Comparison of ENCODE assay signal across 26 mouse cellular contexts in genomic region chr2:49751544-49752210, GRCm38 (mm10). TPM values are rescaled to one million over a fixed set of nuclear protein-coding genes. Genes with fewer than 3 reads are reported as not detected.
DNase-seq lines count a peak whose midpoint lies in the region; ATAC-seq and TF ChIP-seq lines count a peak whose summit lies in the region.
"Had no signal": no experiment of that assay in that cellular context is flagged by ENCODE, and none has a peak within 500 bp of the region (broad histone marks: within the 10 kb centered on the region; RNA-seq: fewer than 3 reads in every experiment).

No protein-coding gene starts in this region.

- no peak for ATAC-seq in forebrain, embryonic 15.5 days (replicated peaks)
- ATAC-seq in hindbrain, postnatal 0 days, result peak; percentile 36; the same call in 1 of the 2 replicates
- ATAC-seq in hindbrain, embryonic 11.5 days (ENCODE audit: low FRiP score), result no peak
- no peak for ATAC-seq in midbrain, embryonic 14.5 days (ENCODE audit: low FRiP score, low TSS enrichment)
- ATAC-seq in midbrain, postnatal 0 days (ENCODE audit: low FRiP score), result peak; percentile 31; the same call in 1 of the 2 replicates
- ATAC-seq: activated CD4-positive, CD25-positive, alpha-beta regulatory T cell, adult 4 months; CD4-positive, CD25-positive, alpha-beta regulatory T cell, adult 4 months; lung, postnatal 0 days had no signal

- H3K27ac ChIP-seq in forebrain, embryonic 15.5 days (replicated peaks), result peak overlapping the region; percentile 38
- no peak overlapping the region for H3K27ac ChIP-seq in forebrain, embryonic 10.5 days
- 0 out of 2 replicates have a peak overlapping the region, but pooled peaks have one; percentile 6 for H3K27ac ChIP-seq in hindbrain, postnatal 0 days
- H3K27ac ChIP-seq in hindbrain, embryonic 11.5 days (ENCODE audit: low read depth, low read length), result no peak overlapping the region
- H3K27ac ChIP-seq in midbrain, embryonic 14.5 days (replicated peaks; ENCODE audit: low read depth, low read length), result peak overlapping the region; percentile 20; the same call in 1 of the 2 replicates
- H3K27ac ChIP-seq in midbrain, embryonic 10.5 days (replicated peaks), result no peak overlapping the region
- H3K27ac ChIP-seq in midbrain, postnatal 0 days (ENCODE audit: low read depth, low read length), result peak overlapping the region; percentile 39; the same call in 1 of the 2 replicates
- H3K27ac ChIP-seq: embryonic facial prominence, embryonic 15.5 days; gastrocnemius, adult 2 months; neural tube, embryonic 13.5 days; stomach, embryonic 15.5 days had no signal

- H3K4me2 ChIP-seq in forebrain, embryonic 15.5 days (replicated peaks), result no peak overlapping the region
- H3K4me2 ChIP-seq in hindbrain, postnatal 0 days (ENCODE audit: low read depth, low read length), result no peak overlapping the region
- H3K4me2 ChIP-seq in hindbrain, embryonic 11.5 days (replicated peaks; ENCODE audit: low read depth, low read length), result no peak overlapping the region
- no peak overlapping the region for H3K4me2 ChIP-seq in midbrain, embryonic 14.5 days (ENCODE audit: low read length)
- no peak overlapping the region for H3K4me2 ChIP-seq in midbrain, postnatal 0 days (ENCODE audit: low read depth, low read length, poor library complexity, severe bottlenecking)
- H3K4me2 ChIP-seq: embryonic facial prominence, embryonic 15.5 days; heart, embryonic 11.5 days; neural tube, embryonic 13.5 days; stomach, embryonic 15.5 days had no signal

- intact Hi-C loops in gastrocnemius, postnatal 14 days (cut with DNase I; ENCODE audit: low total_unique reads), result no loop called here

- TF ChIP-seq CTCF in hindbrain, postnatal 0 days (IDR thresholded peaks at IDR 0.05; ENCODE audit: low read depth), result no peak
- TF ChIP-seq CTCF in midbrain, postnatal 0 days (IDR thresholded peaks at IDR 0.05), result no peak

- H3K4me3 ChIP-seq in forebrain, embryonic 15.5 days, result no peak overlapping the region
- H3K4me3 ChIP-seq in forebrain, embryonic 10.5 days, result no peak overlapping the region
- no peak overlapping the region for H3K4me3 ChIP-seq in hindbrain, postnatal 0 days (ENCODE audit: low read length)
- no peak overlapping the region for H3K4me3 ChIP-seq in hindbrain, embryonic 11.5 days (ENCODE audit: low read depth, low read length)
- no peak overlapping the region for H3K4me3 ChIP-seq in midbrain, embryonic 14.5 days (replicated peaks; ENCODE audit: low read depth, low read length)
- H3K4me3 ChIP-seq in midbrain, embryonic 10.5 days, result no peak overlapping the region
- H3K4me3 ChIP-seq in midbrain, postnatal 0 days (ENCODE audit: low read depth, low read length), result no peak overlapping the region
- H3K4me3 ChIP-seq: embryonic facial prominence, embryonic 15.5 days; gastrocnemius, adult 2 months; neural tube, embryonic 13.5 days; stomach, embryonic 15.5 days had no signal

- 56% methylated on average over 10 of the region's 10 CpGs for WGBS in forebrain, embryonic 15.5 days
- WGBS in forebrain, embryonic 10.5 days, result 91% methylated on average over 10 of the region's 10 CpGs
- 62% methylated on average over 10 of the region's 10 CpGs for WGBS in hindbrain, postnatal 0 days
- 86% methylated on average over 10 of the region's 10 CpGs for WGBS in hindbrain, embryonic 11.5 days
- 74% methylated on average over 10 of the region's 10 CpGs for WGBS in midbrain, embryonic 14.5 days
- WGBS in midbrain, embryonic 10.5 days, result 89% methylated on average over 10 of the region's 10 CpGs
- 45% methylated on average over 10 of the region's 10 CpGs for WGBS in midbrain, postnatal 0 days

- DNase-seq in forebrain, embryonic 10.5 days (ENCODE audit: extremely low spot score, low spot score), result no peak
- peak; percentile 42 for DNase-seq in hindbrain, postnatal 0 days (ENCODE audit: low spot score)
- no peak for DNase-seq in hindbrain, embryonic 11.5 days (ENCODE audit: low spot score)
- DNase-seq in midbrain, embryonic 14.5 days, result peak; percentile 40
- DNase-seq in midbrain, embryonic 10.5 days (ENCODE audit: low spot score), result no peak
- DNase-seq in midbrain, postnatal 0 days (ENCODE audit: low spot score), result peak; percentile 59
- no peak for DNase-seq in gastrocnemius, postnatal 14 days
- DNase-seq: adrenal gland, postnatal 14 days; embryo, embryonic 11 days; gastrocnemius, adult 2 months; heart, postnatal 10 days; kidney, adult 18-20 months; kidney, postnatal 10 days; layer of hippocampus, adult 9-11 months; liver; thymus, adult 18-20 months; thymus, postnatal 4 days had no signal

- no peaks in the 10 kb centered on the region for H3K27me3 ChIP-seq in forebrain, embryonic 15.5 days
- H3K27me3 ChIP-seq in forebrain, embryonic 10.5 days (ENCODE audit: poor library complexity, severe bottlenecking), result no peaks in the 10 kb centered on the region
- no peaks in the 10 kb centered on the region for H3K27me3 ChIP-seq in hindbrain, postnatal 0 days (ENCODE audit: insufficient read depth, low read length)
- no peaks in the 10 kb centered on the region for H3K27me3 ChIP-seq in hindbrain, embryonic 11.5 days (ENCODE audit: control insufficient read depth, insufficient read depth, low read length)
- H3K27me3 ChIP-seq in midbrain, embryonic 14.5 days (ENCODE audit: control insufficient read depth, insufficient read depth, low read length), result no peaks in the 10 kb centered on the region
- no peaks in the 10 kb centered on the region for H3K27me3 ChIP-seq in midbrain, embryonic 10.5 days (ENCODE audit: low read depth, poor library complexity, severe bottlenecking)
- no peaks in the 10 kb centered on the region for H3K27me3 ChIP-seq in midbrain, postnatal 0 days (ENCODE audit: insufficient read depth, low read length)
- H3K27me3 ChIP-seq: embryonic facial prominence, embryonic 15.5 days; neural tube, embryonic 13.5 days; stomach, embryonic 15.5 days had no signal

- no peaks in the 10 kb centered on the region for H3K9me3 ChIP-seq in forebrain, embryonic 15.5 days
- no peaks in the 10 kb centered on the region for H3K9me3 ChIP-seq in forebrain, embryonic 10.5 days
- no peaks in the 10 kb centered on the region for H3K9me3 ChIP-seq in hindbrain, postnatal 0 days (ENCODE audit: low read length)
- H3K9me3 ChIP-seq in hindbrain, embryonic 11.5 days (ENCODE audit: control insufficient read depth, low read length), result no peaks in the 10 kb centered on the region
- H3K9me3 ChIP-seq in midbrain, embryonic 14.5 days (ENCODE audit: control insufficient read depth, low read length), result no peaks in the 10 kb centered on the region
- no peaks in the 10 kb centered on the region for H3K9me3 ChIP-seq in midbrain, embryonic 10.5 days (replicated peaks)
- no peaks in the 10 kb centered on the region for H3K9me3 ChIP-seq in midbrain, postnatal 0 days (ENCODE audit: low read length)
- H3K9me3 ChIP-seq: embryonic facial prominence, embryonic 15.5 days; G1E; neural tube, embryonic 13.5 days; stomach, embryonic 15.5 days had no signal

- 0 out of 2 replicates have a peak, but pooled peaks cover 11% of the 10 kb centered on the region for H3K4me1 ChIP-seq in forebrain, embryonic 15.5 days
- H3K4me1 ChIP-seq in forebrain, embryonic 10.5 days, result peaks cover 8% of the 10 kb centered on the region
- H3K4me1 ChIP-seq in hindbrain, postnatal 0 days (ENCODE audit: insufficient read depth, low read length), result no peaks in the 10 kb centered on the region
- H3K4me1 ChIP-seq in hindbrain, embryonic 11.5 days (replicated peaks; ENCODE audit: control insufficient read depth, insufficient read depth, low read length), result no peaks in the 10 kb centered on the region
- no peaks in the 10 kb centered on the region for H3K4me1 ChIP-seq in midbrain, embryonic 14.5 days (ENCODE audit: control insufficient read depth, insufficient read depth, low read length)
- no peaks in the 10 kb centered on the region for H3K4me1 ChIP-seq in midbrain, embryonic 10.5 days
- H3K4me1 ChIP-seq in midbrain, postnatal 0 days (ENCODE audit: insufficient read depth, low read length), result peaks cover 5% of the 10 kb centered on the region; the same call in 1 of the 2 replicates

- H3K9ac ChIP-seq in forebrain, embryonic 15.5 days (replicated peaks), result no peak overlapping the region
- no peak overlapping the region for H3K9ac ChIP-seq in hindbrain, postnatal 0 days (replicated peaks; ENCODE audit: low read length)
- no peak overlapping the region for H3K9ac ChIP-seq in hindbrain, embryonic 11.5 days (ENCODE audit: low read depth, low read length)
- no peak overlapping the region for H3K9ac ChIP-seq in midbrain, embryonic 14.5 days (replicated peaks; ENCODE audit: low read length)
- no peak overlapping the region for H3K9ac ChIP-seq in midbrain, postnatal 0 days (replicated peaks; ENCODE audit: low read length, poor library complexity, severe bottlenecking)
- H3K9ac ChIP-seq: embryonic facial prominence, embryonic 15.5 days; neural tube, embryonic 13.5 days; stomach, embryonic 15.5 days had no signal

- H3K36me3 ChIP-seq in forebrain, embryonic 15.5 days, result peaks cover 60% of the 10 kb centered on the region
- peaks cover 95% of the 10 kb centered on the region for H3K36me3 ChIP-seq in forebrain, embryonic 10.5 days (replicated peaks)
- peaks cover 31% of the 10 kb centered on the region for H3K36me3 ChIP-seq in hindbrain, postnatal 0 days (ENCODE audit: insufficient read depth, low read length)
- 0 out of 2 replicates have a peak, but pooled peaks cover 5% of the 10 kb centered on the region for H3K36me3 ChIP-seq in hindbrain, embryonic 11.5 days (ENCODE audit: control insufficient read depth, insufficient read depth, low read length)
- H3K36me3 ChIP-seq in midbrain, embryonic 14.5 days (ENCODE audit: control insufficient read depth, insufficient read depth, low read length), result peaks cover 88% of the 10 kb centered on the region
- peaks cover 94% of the 10 kb centered on the region for H3K36me3 ChIP-seq in midbrain, embryonic 10.5 days
- peaks cover 20% of the 10 kb centered on the region for H3K36me3 ChIP-seq in midbrain, postnatal 0 days (ENCODE audit: insufficient read depth, low read length)
- H3K36me3 ChIP-seq: embryonic facial prominence, embryonic 15.5 days; G1E; stomach, embryonic 15.5 days had no signal

RNA-seq across cellular contexts. Expression of gene Lypd6b, which starts 35.8 kb away (rescaled TPM):
- 10.7 and 11.3 TPM in 2 replicates for polyA plus RNA-seq in forebrain, embryonic 15.5 days (2015; fragmentation: Nextera tagmentation; extraction: Ambion mirVana)
- polyA plus RNA-seq in forebrain, embryonic 10.5 days (2016; fragmentation: Nextera tagmentation; extraction: Ambion mirVana), result 1.5 and 1.7 TPM in 2 replicates
- total RNA-seq in hindbrain, postnatal 0 days (2014; rRNA removed), result 13.9 and 16.2 TPM in 2 replicates
- polyA plus RNA-seq in hindbrain, postnatal 0 days (2015; fragmentation: Nextera tagmentation; extraction: Ambion mirVana), result 17.4 and 21.8 TPM in 2 replicates
- 1.5 and 2.1 TPM in 2 replicates for polyA plus RNA-seq in hindbrain, embryonic 11.5 days (2014; fragmentation: Nextera tagmentation; extraction: Ambion mirVana)
- 8.7 and 9.7 TPM in 2 replicates for polyA plus RNA-seq in midbrain, embryonic 14.5 days (2014; fragmentation: Nextera tagmentation; extraction: Ambion mirVana)
- polyA plus RNA-seq in midbrain, embryonic 10.5 days (2016; fragmentation: Nextera tagmentation; extraction: Ambion mirVana), result 0.53 and 0.93 TPM in 2 replicates
- 18.6 and 22.5 TPM in 2 replicates for total RNA-seq in midbrain, postnatal 0 days (2014; rRNA removed)
- 28.1 and 31.1 TPM in 2 replicates for polyA plus RNA-seq in midbrain, postnatal 0 days (2015; fragmentation: Nextera tagmentation; extraction: Ambion mirVana)
- total RNA-seq in gastrocnemius, postnatal 14 days (2021), result not detected
- total RNA-seq: gastrocnemius, adult 2 months had no signal
- polyA plus RNA-seq: G1E had no signal

Comparison
In these comparisons a context has a peak if more than half of its experiments do, and no peak if none do; other contexts are left out.
1. ATAC-seq: peak in hindbrain, postnatal 0 days (single experiment) and midbrain, postnatal 0 days (single experiment); none in forebrain, embryonic 15.5 days (single experiment), hindbrain, embryonic 11.5 days (single experiment) and midbrain, embryonic 14.5 days (single experiment).
2. H3K27ac ChIP-seq: peak in forebrain, embryonic 15.5 days (single experiment), hindbrain, postnatal 0 days (single experiment), midbrain, embryonic 14.5 days (single experiment) and midbrain, postnatal 0 days (single experiment); none in forebrain, embryonic 10.5 days (single experiment), hindbrain, embryonic 11.5 days (single experiment) and midbrain, embryonic 10.5 days (single experiment).
3. DNase-seq: peak in hindbrain, postnatal 0 days (single experiment), midbrain, embryonic 14.5 days (single experiment) and midbrain, postnatal 0 days (single experiment); none in forebrain, embryonic 10.5 days (single experiment), hindbrain, embryonic 11.5 days (single experiment), midbrain, embryonic 10.5 days (single experiment) and gastrocnemius, postnatal 14 days (single experiment).